Mouse (Mus musculus) megakaryocyte progenitor cell, adult 5-6 weeks (primary cell): Measurements from ENCODE around the gene Zkscan7. TPM values are rescaled to one million over a fixed set of nuclear protein-coding genes. Genes with fewer than 3 reads are reported as not detected.
"Not testable (repeated sequence)": the region's sequence is repeated elsewhere in the genome, so short reads cannot be mapped to it uniquely, and the experiment has no call there.

ENCODE experiments used
- ATAC-seq: replicated peaks from 2 replicates; pipeline ENCODE4 v1.8.0; 2016; ENCODE audit warnings: mild to moderate bottlenecking, moderate TSS enrichment, inconsistent platforms; ENCODE audit not compliant: poor library complexity
- total RNA-seq, 2 experiments: library from RNA; stranded (forward) in 1 of 2; stranded (reverse) in 1 of 2; fragments of 157-497, 149-512 nt in 1 of 2; fragments of 200-1000 nt in 1 of 2; gene quantifications; 2 replicates each; pipeline versions ENCODE4 v1.2.3 to v1.2.4; 2015 to 2017

Zkscan7 gene
- 1.4 TPM in 2 replicates for total RNA-seq (2015)
- 1.6 and 2.2 TPM in 2 replicates for total RNA-seq (2017)

- ATAC-seq, result no peak
These were observed at the start of gene Zkscan7 for GRCm38 (mm10) chr9:122885385-122885784. Zkscan7 (plus strand) TSS chr9:122885685.

GRCm38 (mm10) chr9:122836126-122836525, 49.4 kb upstream of the Zkscan7 start:
- ATAC-seq, result no peak

GRCm38 (mm10) chr9:122836790-122837189, 48.7 kb upstream of the Zkscan7 start:
- ATAC-seq, result no peak

DNA sequence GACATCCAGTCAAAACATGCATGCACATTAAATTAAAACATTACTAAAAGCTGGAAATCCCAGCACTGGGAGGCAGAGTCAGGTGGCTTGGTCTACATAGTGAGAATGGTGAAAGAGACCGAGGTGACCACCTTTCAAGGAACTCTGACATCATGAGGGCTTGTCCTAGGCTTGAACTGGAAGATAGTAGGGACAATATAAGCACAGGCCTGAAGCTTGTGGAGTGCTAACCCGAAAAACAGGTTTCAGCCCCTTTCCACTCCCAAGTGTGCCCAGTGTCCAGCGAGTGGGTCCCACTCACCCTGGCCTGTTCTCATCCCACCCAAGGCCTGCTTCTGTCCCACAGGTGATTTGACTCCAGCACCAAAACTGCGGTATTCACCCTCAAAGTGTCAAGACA, 48.3 kb upstream of the Zkscan7 start:
- no peak for ATAC-seq

GRCm38 (mm10) chr9:122837680-122838079, 47.8 kb upstream of the Zkscan7 start:
- no peak for ATAC-seq

DNA sequence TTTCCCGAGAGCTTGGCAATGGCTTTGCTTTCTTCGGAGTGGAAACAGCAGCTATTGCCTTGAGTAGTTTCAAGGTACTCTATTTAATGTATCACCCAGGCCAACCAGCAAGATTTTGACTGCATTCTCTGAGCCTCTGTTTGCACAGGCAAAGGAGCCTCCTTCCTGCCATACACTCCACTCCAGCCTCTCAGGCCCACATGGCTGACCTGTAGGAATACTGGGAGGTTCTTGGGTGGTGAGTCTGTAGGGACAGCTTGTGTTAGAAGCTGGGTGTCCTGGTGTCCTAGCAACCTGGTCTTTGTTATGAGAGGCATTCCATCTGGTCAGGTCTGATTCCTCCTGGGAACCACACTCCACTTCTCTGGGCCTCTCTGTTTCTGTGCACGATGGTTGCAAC, 41.7 kb upstream of the Zkscan7 start, which contains the start of gene Gm35549:
Gene Gm35549 (minus strand): TSS at position 276 of the 400 bp plus-strand sequence.
- ATAC-seq, result no peak

DNA sequence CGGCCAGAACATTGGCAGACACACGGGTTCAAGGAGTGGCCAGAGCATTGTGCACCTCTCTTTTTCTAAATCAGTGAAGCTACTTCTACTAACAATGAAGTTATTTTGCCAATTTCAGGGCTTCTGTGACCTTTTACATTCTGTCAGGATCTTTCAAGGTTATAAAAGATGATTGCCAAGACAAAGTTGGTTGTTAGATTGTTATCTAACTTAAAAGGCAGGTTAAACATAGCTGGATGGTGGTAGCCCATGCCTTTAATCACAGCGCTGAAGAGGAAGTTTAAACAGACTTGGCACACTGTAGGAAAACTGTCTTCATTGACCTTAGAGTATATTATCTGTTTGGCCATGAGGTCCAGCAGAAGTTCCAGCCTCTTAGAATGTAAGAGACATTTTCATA, 39.9 kb upstream of the Zkscan7 start:
- ATAC-seq, result no peak

DNA sequence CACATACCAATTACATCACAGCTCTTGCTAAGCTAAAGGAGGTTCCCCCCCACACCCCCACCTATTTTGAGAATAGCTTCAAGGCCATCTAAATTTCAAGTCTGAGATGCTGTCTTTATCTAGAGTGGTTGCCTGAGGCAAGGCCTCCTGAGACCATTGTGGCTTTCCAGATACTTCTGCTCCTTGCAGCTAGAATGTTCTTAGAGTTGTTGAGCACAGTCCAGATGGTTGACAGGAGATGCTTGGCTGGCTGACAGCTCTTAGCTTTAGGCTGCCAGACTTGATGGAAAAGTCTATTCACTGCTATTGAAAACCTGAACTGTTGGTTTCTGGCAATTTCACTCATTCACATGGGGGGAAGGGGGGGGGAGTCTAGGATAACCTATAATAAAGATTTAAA, 39.3 kb upstream of the Zkscan7 start:
- no peak for ATAC-seq

DNA sequence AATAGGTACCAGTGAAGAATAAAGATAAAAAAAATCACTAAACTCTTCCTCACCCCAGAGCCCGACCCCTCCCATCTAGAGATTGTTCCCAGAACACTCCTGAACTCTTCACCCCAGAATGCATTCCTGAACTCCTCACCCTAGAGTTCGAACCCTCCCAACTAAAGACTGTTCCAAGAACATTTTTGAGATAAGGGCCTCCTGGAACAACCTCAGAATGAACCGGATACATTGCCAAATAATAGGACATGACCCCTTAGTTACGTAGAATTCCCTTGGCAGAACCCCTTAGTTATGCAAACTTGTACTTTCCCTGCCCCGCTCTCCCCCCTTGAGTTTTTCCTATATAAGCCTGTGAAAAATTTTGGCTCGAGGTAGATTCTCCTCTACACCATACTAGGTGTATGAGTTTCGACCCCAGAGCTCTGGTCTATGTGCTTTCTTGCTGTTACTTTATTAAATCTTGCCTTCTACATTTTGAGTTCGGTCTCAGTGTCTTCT, 37.6 kb upstream of the Zkscan7 start:
- not testable (repeated sequence) for ATAC-seq

DNA sequence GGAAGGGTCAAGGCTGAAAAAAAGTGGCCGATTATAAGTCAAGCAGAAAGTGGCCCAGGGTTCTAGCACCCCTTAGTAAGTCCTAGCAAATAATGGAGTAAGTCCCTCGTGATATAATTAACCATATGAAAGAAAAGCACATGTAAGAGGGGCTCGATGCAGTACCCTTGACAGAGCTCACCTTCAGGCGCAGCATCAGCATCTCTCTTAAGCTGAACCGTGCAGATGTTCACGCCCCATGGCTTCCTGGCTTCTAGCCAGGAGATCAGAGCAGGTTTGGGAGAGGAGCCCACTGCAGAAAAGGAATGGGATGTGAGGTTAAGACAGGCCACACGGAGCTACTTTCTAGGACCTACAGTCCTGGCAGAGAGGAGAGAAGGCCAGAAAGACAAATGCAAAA, 31.0 kb upstream of the Zkscan7 start:
- no peak for ATAC-seq

- not testable (repeated sequence) for ATAC-seq
These were observed 30.3 kb upstream of the Zkscan7 start for GRCm38 (mm10) chr9:122855141-122855540.

DNA sequence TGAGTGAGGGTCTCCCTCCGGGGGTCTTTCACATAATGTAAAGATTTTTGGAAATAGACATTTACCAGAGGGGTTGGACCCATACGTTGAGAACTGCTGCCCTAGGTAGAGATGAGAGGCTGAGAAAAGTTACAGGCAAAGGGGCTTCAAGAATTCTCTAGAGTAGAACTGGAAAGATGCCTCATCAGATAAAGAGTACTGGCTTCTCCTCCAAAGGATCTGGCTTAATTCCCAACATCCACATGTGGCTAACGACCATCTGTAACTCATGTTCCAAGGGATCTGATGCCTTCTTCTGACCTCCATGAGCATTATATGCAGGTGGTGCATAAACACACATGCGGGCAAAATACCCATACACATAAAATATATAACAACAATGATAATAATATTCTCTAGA, 29.9 kb upstream of the Zkscan7 start:
- no peak for ATAC-seq

- ATAC-seq, result no peak
These were observed 28.8 kb upstream of the Zkscan7 start for GRCm38 (mm10) chr9:122856716-122857115.

GRCm38 (mm10) chr9:122860752-122861151, 24.7 kb upstream of the Zkscan7 start:
- ATAC-seq, result 0 out of 2 replicates have a peak, but pooled peaks have one; percentile 25

GRCm38 (mm10) chr9:122863731-122864130, 21.8 kb upstream of the Zkscan7 start:
- no peak for ATAC-seq

DNA sequence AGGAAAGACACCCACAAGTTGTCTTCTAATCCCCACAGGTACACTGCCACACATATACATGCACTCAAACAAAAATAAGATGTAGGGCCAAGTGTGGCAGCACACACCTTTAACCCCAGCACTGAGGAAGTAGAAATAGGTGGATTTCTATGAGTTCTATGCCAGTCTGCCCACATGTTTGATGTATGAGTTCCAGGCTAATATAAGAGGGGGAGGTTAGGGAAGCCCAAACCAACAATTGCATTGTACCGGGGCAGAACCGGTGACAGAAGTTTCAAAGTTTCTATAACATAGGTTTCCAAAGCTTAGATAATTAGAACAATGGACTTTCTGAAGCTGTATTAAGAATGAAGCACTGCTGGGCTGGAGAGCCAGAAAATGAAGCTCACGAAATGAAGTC, 20.6 kb upstream of the Zkscan7 start:
- ATAC-seq, result no peak

DNA sequence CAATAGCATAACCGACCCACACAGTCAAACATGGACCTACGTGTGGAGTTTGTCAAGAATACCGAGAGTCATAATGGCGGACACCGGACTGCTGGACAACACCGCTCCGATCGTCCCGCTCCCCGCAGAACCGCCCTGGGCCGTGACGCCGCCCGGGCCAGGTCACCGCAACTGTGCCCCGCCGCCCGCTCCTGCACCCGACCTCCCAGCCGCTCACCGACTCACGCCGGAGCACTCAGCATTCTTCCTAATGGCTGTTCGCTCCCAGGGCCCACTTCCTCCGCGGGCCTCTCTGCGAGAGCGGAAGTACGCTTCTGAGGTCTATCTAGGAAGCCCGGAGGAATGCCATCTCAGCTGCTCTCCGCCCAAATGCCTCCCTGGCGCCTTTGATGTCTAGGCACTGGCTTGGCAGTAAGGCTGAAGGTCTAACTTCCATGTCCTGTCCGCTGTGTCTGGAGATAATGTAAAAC, 19.8 kb upstream of the Zkscan7 start, which contains the start of gene Zfp445:
Gene Zfp445 (minus strand): TSS at position 310 of the 470 bp plus-strand sequence.
- peak; percentile 99 for ATAC-seq

- ATAC-seq, result no peak
These were observed 19.3 kb upstream of the Zkscan7 start for GRCm38 (mm10) chr9:122866192-122866591.

DNA sequence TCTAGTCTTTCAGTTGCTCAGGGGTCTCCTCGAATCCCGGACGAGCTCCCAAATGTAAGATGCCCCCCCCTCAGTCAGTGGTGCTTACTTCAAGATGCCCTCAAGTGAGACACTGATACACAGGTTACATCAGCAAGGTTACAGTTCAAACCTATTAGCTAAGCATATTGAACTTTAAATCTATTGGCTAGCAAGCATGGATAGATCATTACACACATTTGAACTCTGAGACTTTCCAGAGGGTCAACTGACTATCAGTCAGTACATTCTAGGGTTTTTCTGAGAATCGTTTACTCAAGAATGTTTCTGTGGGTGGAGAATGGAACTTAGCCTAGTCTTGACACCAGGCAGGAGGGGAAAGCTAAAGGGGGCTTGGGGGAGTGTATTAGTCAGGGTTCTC, 12.9 kb upstream of the Zkscan7 start:
- no peak for ATAC-seq

GRCm38 (mm10) chr9:122874653-122875052, 10.8 kb upstream of the Zkscan7 start:
- ATAC-seq, result no peak

DNA sequence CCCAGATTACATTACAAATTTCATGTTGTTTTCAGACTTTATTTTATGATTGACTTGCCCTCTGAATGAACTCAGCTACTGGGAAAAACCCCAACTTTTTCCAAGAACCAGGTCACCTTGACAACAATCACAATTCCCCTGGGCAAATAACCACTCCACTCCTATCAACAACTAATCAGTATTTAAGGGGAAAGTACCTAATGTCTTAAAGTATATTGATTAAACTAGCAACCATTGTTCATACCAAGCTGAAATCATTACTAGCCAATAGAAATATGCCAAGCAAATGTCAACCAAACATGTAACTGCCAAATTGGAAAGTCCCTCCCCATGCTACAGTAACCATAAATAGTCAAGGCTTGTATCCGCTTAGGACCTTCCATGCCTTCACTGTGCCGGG, 10.3 kb upstream of the Zkscan7 start:
- ATAC-seq, result no peak

DNA sequence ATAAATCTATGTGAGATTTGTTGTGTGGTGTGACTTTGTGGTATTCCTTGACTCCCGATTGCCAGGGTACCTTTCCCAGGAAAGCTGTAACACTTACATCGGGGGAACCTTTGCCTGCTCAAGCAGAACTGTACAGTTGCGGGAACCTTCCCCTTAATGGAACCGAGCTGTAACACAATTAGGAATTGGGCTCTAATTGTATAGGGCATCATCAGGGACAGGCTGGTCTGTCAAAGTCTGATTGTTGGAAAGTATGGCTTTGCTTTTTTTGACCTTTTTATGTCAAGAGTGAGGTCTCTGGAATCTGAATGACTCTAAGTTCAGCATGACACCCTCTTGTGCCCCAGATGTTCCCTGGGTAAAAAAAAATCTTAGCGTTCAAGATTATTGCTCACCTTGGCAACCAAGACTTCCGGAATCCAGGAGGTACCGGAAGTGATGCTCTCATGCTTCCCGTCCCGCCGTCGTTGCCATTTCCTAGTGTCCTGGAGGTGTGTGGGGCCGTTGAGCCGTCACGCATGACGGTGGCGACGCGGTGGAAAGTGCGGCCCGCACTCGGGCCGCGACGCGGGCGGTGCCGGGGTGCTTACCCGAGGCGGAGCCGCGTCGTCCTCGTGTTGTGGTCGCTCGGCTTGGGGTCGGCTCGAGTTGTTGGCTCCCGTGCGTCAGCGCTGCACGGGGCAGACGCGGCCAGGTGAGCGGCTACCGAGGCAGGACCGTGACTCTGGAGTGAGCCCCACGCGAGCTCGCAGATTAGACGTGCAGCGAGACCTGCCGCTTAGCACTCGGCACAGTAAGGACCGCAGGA, 1.1 kb downstream of the Zkscan7 start:
- ATAC-seq, result peak; percentile 91
